Mouse (Mus musculus): ENCODE measurements around the gene Cyth1. TPM values are rescaled to one million over a fixed set of nuclear protein-coding genes. Genes with fewer than 3 reads are reported as not detected.

Gene Cyth1
- polyA plus RNA-seq, 1 experiment from 2014 or later = 13.8 TPM

DNA sequence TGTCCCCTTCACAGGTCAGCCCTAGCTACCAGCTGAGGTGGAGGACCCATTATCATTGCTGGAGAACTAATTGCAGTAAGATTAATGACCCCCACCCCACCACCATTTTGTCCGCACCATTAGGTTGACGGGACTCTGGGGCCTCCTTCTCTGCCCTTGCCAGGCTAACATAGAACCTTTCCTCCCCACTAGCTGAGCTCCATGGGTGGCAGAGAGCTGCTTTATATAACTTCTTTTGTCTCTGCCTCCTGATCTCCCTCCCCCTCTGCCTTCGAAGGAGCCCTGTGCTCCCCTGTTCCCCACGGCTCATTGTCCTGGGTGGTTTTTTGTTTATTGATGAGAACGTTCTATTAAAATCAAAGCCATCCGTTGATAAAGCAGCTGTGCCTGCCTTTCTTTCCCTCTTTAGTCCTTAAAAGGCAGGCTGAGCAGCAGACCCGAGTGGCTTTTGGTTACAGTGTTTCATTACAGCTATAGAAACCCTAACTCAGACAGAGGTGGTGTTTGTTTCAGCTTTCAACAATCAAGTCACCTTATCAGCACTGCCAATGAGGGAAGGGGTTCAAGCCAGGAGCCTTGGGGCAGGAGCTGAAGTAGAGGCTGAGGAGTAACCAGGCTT lies 105.7 kb downstream of the Cyth1 start:
- WGBS = 36% methylated on average over 7 of the region's 7 CpGs
- Histone ChIP-seq H3K4me3 (replicated peaks) (no peak overlapping the region), H3K27me3 (replicated peaks) (no peaks in the 10 kb centered on the region), H3K9ac (no peak overlapping the region), H3K4me2 (no peak overlapping the region), H3K9me3 (no peaks in the 10 kb centered on the region), H3K36me3 (no peaks in the 10 kb centered on the region), H3K27ac (no peak overlapping the region; the same call in 1 of the 2 replicates), H3K4me1 (no peaks in the 10 kb centered on the region)
- ATAC-seq (ENCODE audit: insufficient read depth, low FRiP score, low read depth) = no peak

DNA sequence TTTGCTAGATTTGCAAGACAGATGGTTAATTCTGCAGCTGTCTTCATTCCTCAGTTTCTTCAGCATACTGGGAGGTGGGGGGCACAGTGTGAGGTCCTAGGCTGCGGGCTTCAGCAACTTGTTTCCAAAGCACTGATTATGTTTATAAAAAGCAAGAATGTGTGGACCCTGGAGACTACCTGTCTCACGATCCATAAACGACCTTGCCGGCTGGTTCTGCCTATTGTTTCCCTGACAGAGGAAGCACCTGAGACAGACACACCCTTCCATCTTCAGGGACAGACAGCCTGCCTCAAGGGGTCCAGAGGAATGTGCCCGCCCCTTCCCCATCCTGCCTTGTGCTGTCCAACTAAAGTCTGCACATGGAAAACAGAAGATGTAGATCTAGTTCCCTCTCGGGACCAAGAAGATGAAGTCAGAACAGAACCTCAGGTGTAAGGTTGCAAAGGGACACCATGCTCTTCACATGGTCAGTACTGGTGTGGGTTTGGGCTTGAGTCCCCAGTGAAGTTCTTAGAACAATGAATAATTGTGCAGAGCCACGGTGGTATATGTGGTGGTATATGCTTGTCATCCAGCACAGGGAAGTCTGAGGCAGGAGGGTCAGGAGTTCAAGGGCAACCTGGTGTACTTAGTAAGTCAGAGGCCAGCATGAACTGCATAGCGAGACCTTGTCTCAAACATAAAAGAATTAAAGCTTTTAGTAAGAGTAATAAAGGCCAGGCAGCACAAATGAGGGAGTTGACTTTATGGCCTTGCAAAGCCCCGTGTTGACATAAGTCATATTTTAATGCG lies 107.4 kb downstream of the Cyth1 start:
- no peak for ATAC-seq (ENCODE audit: insufficient read depth, low FRiP score, low read depth)
- Histone ChIP-seq H3K4me1 (no peaks in the 10 kb centered on the region), H3K27ac (no peak overlapping the region), H3K27me3 (replicated peaks) (no peaks in the 10 kb centered on the region), H3K4me2 (no peak overlapping the region), H3K9me3 (no peaks in the 10 kb centered on the region), H3K36me3 (no peaks in the 10 kb centered on the region), H3K9ac (no peak overlapping the region), H3K4me3 (replicated peaks) (no peak overlapping the region)
- 47% methylated on average over 10 of the region's 10 CpGs for WGBS

DNA sequence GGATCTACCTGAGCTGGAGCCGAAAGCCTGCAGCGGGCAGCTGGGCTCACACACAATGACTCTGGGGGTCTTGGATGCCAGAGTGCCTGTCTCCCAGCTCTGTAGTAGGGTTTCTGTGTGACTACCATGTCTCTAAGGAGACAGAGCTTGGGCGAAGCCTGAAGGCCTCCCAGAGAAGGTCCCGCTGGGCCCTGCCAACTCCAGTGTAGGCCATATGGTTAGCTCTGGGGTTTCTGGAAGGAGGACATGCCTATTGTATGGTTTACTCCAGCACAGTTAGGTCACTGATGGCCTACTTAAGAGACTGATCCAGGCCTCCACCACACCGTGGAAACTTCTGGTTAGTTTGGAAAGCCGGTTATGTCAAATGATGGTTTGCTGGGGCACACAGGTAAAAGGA lies 110.0 kb downstream of the Cyth1 start:
- Histone ChIP-seq H3K9me3 (no peaks in the 10 kb centered on the region), H3K4me1 (peaks cover 7% of the 10 kb centered on the region; the same call in 1 of the 2 replicates), H3K27me3 (replicated peaks) (no peaks in the 10 kb centered on the region), H3K4me3 (replicated peaks) (no peak overlapping the region), H3K9ac (no peak overlapping the region), H3K4me2 (no peak overlapping the region), H3K36me3 (no peaks in the 10 kb centered on the region), H3K27ac (no peak overlapping the region)
- no peak for ATAC-seq (ENCODE audit: insufficient read depth, low FRiP score, low read depth)
- 93% methylated on average over 6 of the region's 6 CpGs for WGBS

DNA sequence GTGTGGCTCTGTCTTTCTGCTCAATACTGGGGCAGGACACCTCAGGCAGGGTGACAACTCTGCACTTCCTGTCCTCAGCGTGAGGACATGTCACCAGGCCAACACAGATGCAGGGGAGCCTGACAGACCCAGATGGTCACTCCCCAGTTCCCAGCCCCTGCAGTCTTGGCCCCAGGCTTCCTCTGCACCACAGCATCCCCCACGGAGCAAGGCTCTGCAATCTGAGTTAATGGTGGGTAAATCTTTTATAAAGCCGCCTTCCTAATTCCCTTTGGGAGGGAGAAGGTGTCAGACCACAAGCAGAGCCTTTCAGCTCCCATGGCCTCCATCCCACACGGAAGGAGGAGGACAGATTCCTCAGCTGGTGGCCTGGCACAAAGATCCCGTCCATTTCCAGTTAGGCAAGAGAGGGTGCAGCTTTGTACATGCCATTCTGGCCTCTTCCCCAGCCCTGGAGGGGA lies 112.2 kb downstream of the Cyth1 start:
- Histone ChIP-seq H3K9ac (no peak overlapping the region), H3K27me3 (replicated peaks) (no peaks in the 10 kb centered on the region), H3K36me3 (no peaks in the 10 kb centered on the region), H3K4me2 (no peak overlapping the region), H3K4me3 (replicated peaks) (no peak overlapping the region), H3K27ac (no peak overlapping the region), H3K4me1 (peaks cover 10% of the 10 kb centered on the region; the same call in 1 of the 2 replicates), H3K9me3 (no peaks in the 10 kb centered on the region)
- ATAC-seq (ENCODE audit: insufficient read depth, low FRiP score, low read depth) = no peak
- WGBS = 58% methylated on average over 5 of the region's 5 CpGs

DNA sequence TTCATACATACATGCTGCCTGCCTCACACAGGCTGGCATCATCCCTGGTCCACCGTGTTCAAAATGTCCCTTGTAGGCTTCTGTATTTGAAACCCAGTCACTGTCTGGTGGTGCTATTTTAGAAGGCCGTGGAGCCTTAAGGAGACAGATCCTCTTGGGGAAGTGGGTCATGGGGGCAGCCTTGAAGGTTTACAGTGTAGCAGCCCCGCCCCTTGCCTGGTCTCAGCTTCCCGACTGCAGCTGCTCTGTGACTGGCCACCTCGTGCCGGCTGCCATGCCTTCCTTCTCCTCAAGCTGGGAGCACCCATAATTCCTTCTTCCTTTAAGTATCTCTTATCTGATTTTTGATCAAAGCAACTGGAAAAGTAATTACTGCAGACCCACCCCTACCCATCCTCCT lies 113.1 kb downstream of the Cyth1 start:
- H3K4me3 ChIP-seq (replicated peaks) = no peak overlapping the region
- H3K27ac ChIP-seq = no peak overlapping the region
- no peaks in the 10 kb centered on the region for H3K27me3 ChIP-seq (replicated peaks)
- H3K4me2 ChIP-seq = no peak overlapping the region
- WGBS = 41% methylated on average over 6 of the region's 6 CpGs
- no peak overlapping the region for H3K9ac ChIP-seq
- H3K36me3 ChIP-seq = no peaks in the 10 kb centered on the region
- H3K4me1 ChIP-seq = peaks cover 10% of the 10 kb centered on the region; the same call in 1 of the 2 replicates
- ATAC-seq (ENCODE audit: insufficient read depth, low FRiP score, low read depth) = no peak
- no peaks in the 10 kb centered on the region for H3K9me3 ChIP-seq

DNA sequence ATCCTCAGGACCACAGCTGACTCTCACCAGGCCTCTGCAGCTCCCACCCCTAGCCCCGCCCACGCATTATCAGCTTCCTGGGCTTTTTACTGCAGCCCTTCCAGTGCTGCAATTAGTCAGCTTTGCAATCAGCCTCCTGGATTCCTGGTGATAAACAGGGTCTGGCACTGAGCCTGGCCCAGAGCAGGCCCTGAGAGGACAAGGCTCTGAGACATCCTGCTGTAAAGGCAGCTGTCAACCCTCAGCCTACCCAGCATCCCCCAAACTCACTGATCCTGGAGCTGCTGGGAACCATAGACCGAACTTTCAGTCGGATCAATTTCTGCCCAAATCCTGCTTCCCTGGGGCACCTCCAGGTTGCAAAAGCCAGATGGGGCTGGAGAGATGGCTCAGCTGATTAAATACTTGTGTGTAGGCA lies 114.6 kb downstream of the Cyth1 start:
- WGBS = 25% methylated on average over 4 of the region's 4 CpGs
- H3K4me1 ChIP-seq = peaks cover 10% of the 10 kb centered on the region; the same call in 1 of the 2 replicates
- H3K27ac ChIP-seq = peak overlapping the region; percentile 72
- ATAC-seq (ENCODE audit: insufficient read depth, low FRiP score, low read depth) = peak; percentile 62; the same call in 1 of the 2 replicates
- no peak overlapping the region for H3K4me3 ChIP-seq (replicated peaks)
- H3K9me3 ChIP-seq = no peaks in the 10 kb centered on the region
- no peaks in the 10 kb centered on the region for H3K27me3 ChIP-seq (replicated peaks)
- no peaks in the 10 kb centered on the region for H3K36me3 ChIP-seq
- H3K9ac ChIP-seq = no peak overlapping the region
- no peak overlapping the region for H3K4me2 ChIP-seq

DNA sequence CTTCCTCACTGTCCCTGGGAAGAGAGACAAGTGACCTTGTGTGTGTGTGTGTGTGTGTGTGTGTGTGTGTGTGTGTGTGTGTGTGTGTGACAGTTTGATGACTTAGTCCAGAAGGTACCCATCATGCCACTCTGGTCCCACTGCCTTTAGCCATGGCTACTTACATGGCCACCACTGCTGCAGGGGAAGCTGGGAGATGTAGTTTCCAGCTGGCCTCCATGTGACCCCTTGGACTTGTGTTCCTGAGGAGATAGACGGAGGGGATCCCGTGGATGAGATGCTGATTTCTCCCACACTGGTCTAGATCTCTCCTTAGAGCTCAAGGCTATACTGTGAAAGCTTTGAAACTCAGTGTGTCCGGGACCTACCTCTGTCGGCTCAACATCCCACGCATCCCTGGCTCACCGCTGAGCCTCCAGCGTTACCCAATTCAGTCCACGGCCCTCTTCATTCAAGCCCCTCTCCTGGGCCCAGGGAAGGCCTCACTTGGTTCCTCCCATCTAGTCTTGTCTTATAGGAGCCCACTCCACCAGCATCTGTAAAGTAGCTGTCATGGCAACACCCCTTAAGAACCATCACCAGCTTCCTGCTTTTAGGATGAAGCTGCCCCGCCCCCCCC lies 115.2 kb downstream of the Cyth1 start:
- H3K9me3 ChIP-seq = no peaks in the 10 kb centered on the region
- ATAC-seq (ENCODE audit: insufficient read depth, low FRiP score, low read depth) = no peak
- H3K9ac ChIP-seq = no peak overlapping the region
- no peak overlapping the region for H3K4me2 ChIP-seq
- H3K27me3 ChIP-seq (replicated peaks) = no peaks in the 10 kb centered on the region
- 52% methylated on average over 9 of the region's 9 CpGs for WGBS
- no peaks in the 10 kb centered on the region for H3K36me3 ChIP-seq
- H3K4me1 ChIP-seq = peaks cover 10% of the 10 kb centered on the region; the same call in 1 of the 2 replicates
- no peak overlapping the region for H3K4me3 ChIP-seq (replicated peaks)
- H3K27ac ChIP-seq = peak overlapping the region; percentile 72

DNA sequence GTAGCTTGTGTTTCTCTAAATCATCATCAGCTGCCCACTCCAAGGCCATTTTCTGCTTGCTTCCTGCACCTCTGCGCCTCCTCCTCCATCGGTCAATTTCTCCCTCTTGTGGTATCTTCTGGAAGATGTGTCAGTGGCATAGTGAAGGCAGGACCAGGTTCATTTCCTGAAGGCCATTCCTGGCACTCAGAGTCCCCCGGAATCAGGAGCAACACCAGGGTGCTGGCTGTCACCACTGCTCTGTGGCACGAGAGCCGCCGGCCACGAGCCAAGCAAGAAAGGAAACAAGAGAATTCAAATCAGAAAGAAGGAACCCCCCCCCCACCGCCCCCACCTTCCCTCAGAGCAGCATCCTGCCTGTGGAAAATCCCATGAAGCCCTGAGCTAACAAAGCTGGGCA lies 116.3 kb downstream of the Cyth1 start:
- no peaks in the 10 kb centered on the region for H3K36me3 ChIP-seq
- H3K27ac ChIP-seq = no peak overlapping the region
- H3K4me1 ChIP-seq = peaks cover 10% of the 10 kb centered on the region; the same call in 1 of the 2 replicates
- no peaks in the 10 kb centered on the region for H3K27me3 ChIP-seq (replicated peaks)
- no peaks in the 10 kb centered on the region for H3K9me3 ChIP-seq
- 72% methylated on average over 8 of the region's 8 CpGs for WGBS
- H3K4me2 ChIP-seq = no peak overlapping the region
- no peak overlapping the region for H3K4me3 ChIP-seq (replicated peaks)
- H3K9ac ChIP-seq = no peak overlapping the region
- ATAC-seq (ENCODE audit: insufficient read depth, low FRiP score, low read depth) = no peak

DNA sequence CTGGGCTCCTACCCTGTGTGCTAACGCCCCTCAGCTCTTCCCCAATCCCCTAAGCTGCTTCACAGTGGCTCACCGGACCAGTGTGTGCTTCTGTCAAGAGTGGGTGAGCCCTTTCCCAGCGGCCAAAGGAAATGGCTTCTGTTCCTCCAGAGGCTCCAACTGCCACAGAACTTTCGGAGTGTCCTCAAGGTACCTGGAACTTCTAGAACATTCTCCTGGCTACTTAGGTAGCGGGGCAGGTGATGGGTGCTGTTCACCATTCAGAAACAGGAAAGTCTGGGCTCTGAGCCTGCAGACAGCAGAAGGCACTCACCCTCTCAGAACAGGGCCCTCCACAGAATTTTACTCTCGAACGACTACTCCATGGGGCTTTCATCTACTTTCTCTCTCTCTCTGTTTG lies 117.9 kb downstream of the Cyth1 start, which contains the start of gene Dnah17:
Dnah17 (minus strand) TSS at position 101 of the 400 bp plus-strand sequence.
- peaks cover 10% of the 10 kb centered on the region; the same call in 1 of the 2 replicates for H3K4me1 ChIP-seq
- no peak for ATAC-seq (ENCODE audit: insufficient read depth, low FRiP score, low read depth)
- no peaks in the 10 kb centered on the region for H3K36me3 ChIP-seq
- no peaks in the 10 kb centered on the region for H3K27me3 ChIP-seq (replicated peaks)
- H3K27ac ChIP-seq = no peak within 1 kb of the TSS
- no peak within 1 kb of the TSS for H3K4me2 ChIP-seq
- H3K9ac ChIP-seq = no peak within 1 kb of the TSS
- 85% methylated on average over 7 of the region's 7 CpGs for WGBS
- no peak within 1 kb of the TSS for H3K4me3 ChIP-seq (replicated peaks)
- no peaks in the 10 kb centered on the region for H3K9me3 ChIP-seq

DNA sequence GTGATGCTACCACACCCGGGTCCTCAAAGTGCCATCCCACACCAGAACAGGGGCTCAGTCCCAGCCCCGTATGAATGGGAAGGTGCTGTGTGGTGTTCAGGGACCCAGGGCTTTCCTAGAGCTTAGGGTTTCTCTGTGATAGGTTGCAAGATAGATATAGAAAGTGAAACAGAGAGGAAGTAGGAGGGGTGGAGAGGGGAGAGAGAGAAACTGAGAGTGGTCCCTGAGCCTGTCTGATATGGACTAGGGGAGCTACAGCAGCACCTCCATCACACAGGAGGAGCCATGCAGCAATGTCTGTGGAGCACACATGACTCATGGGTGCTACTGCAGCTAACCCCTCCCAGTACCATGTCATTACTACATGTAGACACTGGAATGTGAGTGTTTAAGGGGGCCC lies 118.6 kb downstream of the Cyth1 start:
- 78% methylated on average over 2 of the region's 2 CpGs for WGBS
- no peaks in the 10 kb centered on the region for H3K27me3 ChIP-seq (replicated peaks)
- no peak overlapping the region for H3K4me3 ChIP-seq (replicated peaks)
- no peak for ATAC-seq (ENCODE audit: insufficient read depth, low FRiP score, low read depth)
- peaks cover 10% of the 10 kb centered on the region; the same call in 1 of the 2 replicates for H3K4me1 ChIP-seq
- no peaks in the 10 kb centered on the region for H3K36me3 ChIP-seq
- no peak overlapping the region for H3K9ac ChIP-seq
- H3K9me3 ChIP-seq = no peaks in the 10 kb centered on the region
- H3K27ac ChIP-seq = no peak overlapping the region
- no peak overlapping the region for H3K4me2 ChIP-seq

DNA sequence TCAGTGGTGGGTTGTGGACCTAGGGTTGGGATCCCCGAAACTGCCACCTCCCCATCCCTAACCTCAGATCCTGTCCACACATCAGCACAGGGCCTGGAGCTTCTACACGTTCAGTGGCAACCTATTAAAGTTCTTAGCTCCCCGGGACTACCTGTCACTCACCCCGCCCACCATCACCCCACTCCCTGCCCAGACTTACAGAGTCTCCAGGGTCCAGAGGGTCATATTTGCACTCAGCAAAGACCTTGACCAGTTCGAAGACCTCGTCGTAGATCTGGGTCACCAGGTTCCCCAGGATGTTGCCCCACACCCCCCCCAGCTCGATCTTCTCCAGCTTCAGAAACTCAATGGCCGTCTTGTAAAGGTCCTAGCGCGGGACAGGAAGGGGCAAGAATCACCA lies 126.8 kb downstream of the Cyth1 start:
- Histone ChIP-seq H3K4me2 (no peak overlapping the region), H3K27me3 (replicated peaks) (no peaks in the 10 kb centered on the region), H3K36me3 (no peaks in the 10 kb centered on the region), H3K27ac (no peak overlapping the region), H3K9me3 (no peaks in the 10 kb centered on the region), H3K9ac (no peak overlapping the region), H3K4me1 (no peaks in the 10 kb centered on the region), H3K4me3 (replicated peaks) (no peak overlapping the region)
- ATAC-seq (ENCODE audit: insufficient read depth, low FRiP score, low read depth) = no peak
- WGBS = 78% methylated on average over 11 of the region's 11 CpGs

DNA sequence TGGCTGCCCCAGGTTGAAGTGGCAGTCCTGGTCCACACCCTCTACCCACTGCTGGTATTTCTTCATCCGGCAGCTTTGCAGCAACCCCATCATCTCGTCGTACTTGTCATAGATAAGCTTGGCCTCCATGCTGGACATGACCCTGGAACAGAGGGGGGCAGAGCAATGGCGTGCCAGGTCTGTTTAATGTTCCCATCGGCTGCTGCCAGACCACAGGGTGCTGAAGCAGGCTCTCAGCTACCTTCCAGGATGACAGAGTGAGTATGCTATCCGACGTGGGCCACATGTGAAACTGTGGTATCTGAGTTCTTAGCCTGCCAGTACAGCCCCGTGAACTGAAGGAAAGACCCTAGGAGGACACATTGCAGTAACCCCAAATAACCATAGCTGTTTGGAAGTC lies 129.6 kb downstream of the Cyth1 start:
- Histone ChIP-seq H3K36me3 (no peaks in the 10 kb centered on the region), H3K4me3 (replicated peaks) (no peak overlapping the region), H3K27ac (no peak overlapping the region), H3K4me1 (no peaks in the 10 kb centered on the region), H3K4me2 (no peak overlapping the region), H3K9me3 (no peaks in the 10 kb centered on the region), H3K9ac (no peak overlapping the region), H3K27me3 (replicated peaks) (no peaks in the 10 kb centered on the region)
- WGBS = 57% methylated on average over 8 of the region's 8 CpGs
- no peak for ATAC-seq (ENCODE audit: insufficient read depth, low FRiP score, low read depth)

Measured in stomach, embryonic 15.5 days (tissue).